Mouse (Mus musculus) midbrain, embryonic 16.5 days (tissue): Measurements from ENCODE around the gene Amot. TPM values are rescaled to one million over a fixed set of nuclear protein-coding genes. Genes with fewer than 3 reads are reported as not detected.

Experiments
- ATAC-seq: fragments of 200-750 bp; cut with Nextera tagmentation; 2 replicates; pipeline ENCODE4 v1.8.0; 2017; ENCODE audit warnings: moderate TSS enrichment
- H3K27ac ChIP-seq: fragments of 300-500 bp; sonication (generic); 2 replicates; pipeline ENCODE4 v1.5.1; 2014; ENCODE audit warnings: mild to moderate bottlenecking, low read length, mixed read lengths
- H3K27me3 ChIP-seq: fragments of 300-500 bp; sonication (generic); 2 replicates; pipeline ENCODE4 v1.6.1; 2014; ENCODE audit warnings: low read depth, low read length, mixed read lengths; ENCODE audit not compliant: control insufficient read depth, insufficient read depth
- H3K36me3 ChIP-seq: fragments of 300-500 bp; sonication (generic); 2 replicates; pipeline ENCODE4 v1.6.1; 2014; ENCODE audit warnings: mild to moderate bottlenecking, low read length, moderate library complexity, mixed read lengths; ENCODE audit not compliant: control insufficient read depth, insufficient read depth
- H3K4me1 ChIP-seq: fragments of 300-500 bp; sonication (generic); 2 replicates; pipeline ENCODE4 v1.6.1; 2014; ENCODE audit warnings: mild to moderate bottlenecking, low read length, mixed read lengths; ENCODE audit not compliant: control insufficient read depth, insufficient read depth
- H3K4me2 ChIP-seq: fragments of 300-500 bp; sonication (generic); 2 replicates; pipeline ENCODE4 v1.6.1; 2014; ENCODE audit warnings: mild to moderate bottlenecking, low read length, mixed read lengths
- H3K4me3 ChIP-seq: fragments of 300-500 bp; sonication (generic); 2 replicates; pipeline ENCODE4 v1.5.1; 2014; ENCODE audit warnings: low read depth, mild to moderate bottlenecking, low read length, moderate library complexity, mixed read lengths
- H3K9ac ChIP-seq: fragments of 300-500 bp; sonication (generic); 2 replicates; pipeline ENCODE4 v1.6.1; 2014; ENCODE audit warnings: low read depth, low read length, mixed read lengths
- H3K9me3 ChIP-seq: fragments of 300-500 bp; sonication (generic); replicated peaks from 2 replicates; pipeline ENCODE4 v1.6.1; 2014; ENCODE audit warnings: mild to moderate bottlenecking, low read length, mixed read lengths; ENCODE audit not compliant: control insufficient read depth, poor library complexity, severe bottlenecking
- WGBS: fragments of 180-500 bp; shearing (Covaris S2); extraction: QIAGEN DNeasy Blood & Tissue Kit; methylation state at CpG from one replicate; pipeline ENCODE4 v1.1.7; 2014; 5-methylcytosine and 5-hydroxymethylcytosine counted together
- polyA plus RNA-seq: library from polyadenylated mRNA; unstranded; fragments of >200 nt; fragmentation: Nextera tagmentation; extraction: Ambion mirVana; gene quantifications from 2 replicates; pipeline ENCODE4 v1.2.1, GENCODE M21; 2015

Gene Amot
- polyA plus RNA-seq: 7.9 and 9.2 TPM in 2 replicates

DNA sequence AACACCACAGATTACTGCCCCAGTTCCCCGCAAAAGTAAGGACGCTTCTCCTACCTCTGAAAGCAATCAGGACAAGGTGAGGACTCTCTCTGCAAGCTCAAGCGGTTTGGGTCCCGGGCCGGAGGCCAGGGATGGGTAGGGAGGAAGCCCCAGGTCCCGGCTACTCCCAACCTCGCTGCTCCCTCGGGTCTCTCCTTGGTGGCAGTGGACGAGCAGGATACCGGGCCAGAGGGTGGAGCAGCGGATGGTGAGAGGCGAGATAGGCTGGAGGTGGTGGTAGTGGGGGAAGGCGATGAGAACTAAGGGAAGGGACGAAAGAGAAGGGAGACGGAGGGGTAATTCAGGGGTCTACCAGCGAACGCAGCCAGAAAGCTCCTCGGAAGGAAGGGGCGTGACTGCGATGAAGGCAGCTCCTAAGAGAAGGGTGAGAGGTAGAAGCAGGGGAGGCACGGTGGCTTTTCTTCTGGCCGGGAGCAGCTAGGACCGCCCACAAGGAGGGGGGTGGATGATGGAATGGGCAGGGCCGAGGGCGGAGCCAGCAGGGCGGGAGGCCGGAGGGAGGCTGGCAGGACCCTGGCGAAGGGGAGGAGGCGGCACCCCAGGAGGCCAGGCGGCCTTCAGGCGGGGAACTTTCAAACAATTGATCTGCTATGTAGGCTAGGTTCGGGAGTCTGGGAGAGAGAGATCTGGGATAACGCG, at the start of gene Amot:
Amot (minus strand) TSS at position 465 of the 699 bp plus-strand sequence.
- ATAC-seq: peak; percentile 92
- H3K9ac ChIP-seq: peak within 1 kb of the TSS; percentile 65
- no peaks in the 10 kb centered on the region for H3K9me3 ChIP-seq
- peak within 1 kb of the TSS; percentile 61 for H3K4me2 ChIP-seq
- no peak within 1 kb of the TSS for H3K27ac ChIP-seq
- H3K4me1 ChIP-seq: no peaks in the 10 kb centered on the region
- H3K36me3 ChIP-seq: no peaks in the 10 kb centered on the region
- no peaks in the 10 kb centered on the region for H3K27me3 ChIP-seq
- 21% methylated on average over 34 of the region's 34 CpGs for WGBS
- peak within 1 kb of the TSS; percentile 57 for H3K4me3 ChIP-seq

- Histone ChIP-seq H3K4me1 (peaks cover 7% of the 10 kb centered on the region; the same call in 1 of the 2 replicates), H3K27ac (no peak overlapping the region), H3K4me2 (no peak overlapping the region), H3K27me3 (no peaks in the 10 kb centered on the region), H3K9me3 (no peaks in the 10 kb centered on the region), H3K4me3 (no peak overlapping the region), H3K9ac (no peak overlapping the region), H3K36me3 (no peaks in the 10 kb centered on the region)
- WGBS: 63% methylated on average over 3 of the region's 3 CpGs
- no peak for ATAC-seq
These were observed 40.1 kb upstream of the Amot start for GRCm38 (mm10) chrX:145545060-145545459.

GRCm38 (mm10) chrX:145543602-145544490, 38.9 kb upstream of the Amot start:
- WGBS: 28% methylated on average over 4 of the region's 4 CpGs
- no peak overlapping the region for H3K4me3 ChIP-seq
- H3K9me3 ChIP-seq: no peaks in the 10 kb centered on the region
- H3K27me3 ChIP-seq: no peaks in the 10 kb centered on the region
- H3K27ac ChIP-seq: no peak overlapping the region
- ATAC-seq: peak; percentile 59; the same call in 1 of the 2 replicates
- no peak overlapping the region for H3K9ac ChIP-seq
- H3K4me1 ChIP-seq: peaks cover 7% of the 10 kb centered on the region; the same call in 1 of the 2 replicates
- H3K36me3 ChIP-seq: no peaks in the 10 kb centered on the region
- no peak overlapping the region for H3K4me2 ChIP-seq

DNA sequence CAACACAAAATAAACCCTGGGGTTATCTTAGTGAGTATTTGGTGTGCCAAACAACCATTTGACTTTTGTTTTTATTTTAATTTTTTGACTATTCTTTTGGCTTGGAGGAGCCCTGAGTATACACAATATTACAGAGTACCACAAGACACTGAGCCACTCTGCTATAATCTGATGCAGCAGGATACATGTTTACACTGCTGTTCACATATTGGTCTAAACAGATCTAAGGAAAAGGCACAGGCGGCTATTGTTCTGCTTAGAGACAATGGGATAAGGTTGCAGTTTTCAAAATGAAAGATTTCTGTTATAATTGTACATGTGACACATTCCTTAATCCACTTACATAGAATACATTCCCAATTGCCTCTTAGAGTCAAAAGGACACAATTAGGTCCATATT, 36.1 kb upstream of the Amot start:
- Histone ChIP-seq H3K27me3 (no peaks in the 10 kb centered on the region), H3K27ac (no peak overlapping the region), H3K4me2 (no peak overlapping the region), H3K4me3 (no peak overlapping the region), H3K36me3 (no peaks in the 10 kb centered on the region), H3K4me1 (peaks cover 7% of the 10 kb centered on the region; the same call in 1 of the 2 replicates), H3K9ac (no peak overlapping the region), H3K9me3 (no peaks in the 10 kb centered on the region)
- 0 out of 2 replicates have a peak, but pooled peaks have one; percentile 51 for ATAC-seq
- WGBS: 28% methylated on average over 1 of the region's 1 CpGs

GRCm38 (mm10) chrX:145540321-145540720, 35.3 kb upstream of the Amot start:
- H3K27me3 ChIP-seq: no peaks in the 10 kb centered on the region
- H3K9ac ChIP-seq: no peak overlapping the region
- 86% methylated on average over 1 of the region's 1 CpGs for WGBS
- no peaks in the 10 kb centered on the region for H3K36me3 ChIP-seq
- H3K9me3 ChIP-seq: no peaks in the 10 kb centered on the region
- H3K4me1 ChIP-seq: peaks cover 7% of the 10 kb centered on the region; the same call in 1 of the 2 replicates
- no peak for ATAC-seq
- no peak overlapping the region for H3K4me3 ChIP-seq
- no peak overlapping the region for H3K4me2 ChIP-seq
- H3K27ac ChIP-seq: no peak overlapping the region

- Histone ChIP-seq H3K4me3 (no peak overlapping the region), H3K36me3 (no peaks in the 10 kb centered on the region), H3K27ac (no peak overlapping the region), H3K9me3 (no peaks in the 10 kb centered on the region), H3K27me3 (no peaks in the 10 kb centered on the region), H3K4me2 (no peak overlapping the region), H3K9ac (no peak overlapping the region), H3K4me1 (no peaks in the 10 kb centered on the region)
- 71% methylated on average over 1 of the region's 1 CpGs for WGBS
- no peak for ATAC-seq
These were observed 24.6 kb upstream of the Amot start for GRCm38 (mm10) chrX:145529602-145530001.

GRCm38 (mm10) chrX:145516322-145517066, 11.5 kb upstream of the Amot start:
- H3K36me3 ChIP-seq: no peaks in the 10 kb centered on the region
- H3K4me2 ChIP-seq: no peak overlapping the region
- no peaks in the 10 kb centered on the region for H3K27me3 ChIP-seq
- H3K9me3 ChIP-seq: no peaks in the 10 kb centered on the region
- ATAC-seq: no peak
- WGBS: 65% methylated on average over 10 of the region's 10 CpGs
- H3K4me1 ChIP-seq: no peaks in the 10 kb centered on the region
- H3K4me3 ChIP-seq: no peak overlapping the region
- H3K9ac ChIP-seq: no peak overlapping the region
- no peak overlapping the region for H3K27ac ChIP-seq

GRCm38 (mm10) chrX:145515498-145516158, 10.6 kb upstream of the Amot start:
- H3K27me3 ChIP-seq: no peaks in the 10 kb centered on the region
- WGBS: 58% methylated on average over 9 of the region's 9 CpGs
- H3K4me3 ChIP-seq: no peak overlapping the region
- no peak overlapping the region for H3K27ac ChIP-seq
- no peak overlapping the region for H3K9ac ChIP-seq
- H3K4me1 ChIP-seq: no peaks in the 10 kb centered on the region
- H3K9me3 ChIP-seq: no peaks in the 10 kb centered on the region
- H3K4me2 ChIP-seq: no peak overlapping the region
- H3K36me3 ChIP-seq: no peaks in the 10 kb centered on the region
- no peak for ATAC-seq
